Mouse (Mus musculus) CH12.LX (cell line): ENCODE measurements around the gene Cabp1.

ENCODE experiments used
- CTCF ChIP-seq, 2 experiments: IDR thresholded peaks in 1 of 2; conservative IDR thresholded peaks in 1 of 2; 2 replicates each; pipeline ENCODE4 v1.5.1; 2011 to 2012; ENCODE audit warnings: low read depth in 2 of 2, low read length in 2 of 2, improper control_type of control experiment in 1 of 2, inconsistent platforms in 1 of 2, mild to moderate bottlenecking in 1 of 2, moderate library complexity in 1 of 2
- E2F4 ChIP-seq: IDR thresholded peaks from 2 replicates; pipeline ENCODE4 v1.6.1; 2011; ENCODE audit warnings: low read depth, low read length, improper control_type of control experiment; ENCODE audit not compliant: insufficient replicate concordance
- ELF1 ChIP-seq: IDR thresholded peaks from 2 replicates; pipeline ENCODE4 v1.6.1; 2014; ENCODE audit warnings: low read depth, mild to moderate bottlenecking, inconsistent platforms, low read length, improper control_type of control experiment
- EP300 ChIP-seq: IDR thresholded peaks from 2 replicates; pipeline ENCODE4 v1.6.1; 2011; ENCODE audit warnings: low read length, improper control_type of control experiment
- GABPA ChIP-seq: IDR thresholded peaks from 2 replicates; pipeline ENCODE4 v1.6.1; 2012; ENCODE audit warnings: low read depth, low read length, improper control_type of control experiment, inconsistent platforms; ENCODE audit not compliant: insufficient replicate concordance
- IRF4 ChIP-seq: IDR thresholded peaks from 2 replicates; pipeline ENCODE4 v1.6.1; 2014; ENCODE audit warnings: low read depth, mild to moderate bottlenecking, inconsistent platforms, low read length, improper control_type of control experiment
- MAX ChIP-seq: IDR thresholded peaks from 2 replicates; pipeline ENCODE4 v1.6.1; 2011; ENCODE audit warnings: low read length, improper control_type of control experiment
- NELFE ChIP-seq: IDR thresholded peaks from 2 replicates; pipeline ENCODE4 v1.6.1; 2011; ENCODE audit warnings: low read depth, low read length, improper control_type of control experiment
- NRF1 ChIP-seq: IDR thresholded peaks from 2 replicates; pipeline ENCODE4 v1.6.1; 2014; ENCODE audit warnings: low read depth, mild to moderate bottlenecking, inconsistent platforms, low read length, improper control_type of control experiment, moderate library complexity
- POLR2AphosphoS2 ChIP-seq: IDR thresholded peaks from 2 replicates; pipeline ENCODE4 v1.6.1; 2011; ENCODE audit warnings: low read depth, low read length, improper control_type of control experiment
- RAD21 ChIP-seq: IDR thresholded peaks from 2 replicates; pipeline ENCODE4 v1.6.1; 2011; ENCODE audit warnings: low read depth, mild to moderate bottlenecking, low read length, improper control_type of control experiment, moderate library complexity

DNA sequence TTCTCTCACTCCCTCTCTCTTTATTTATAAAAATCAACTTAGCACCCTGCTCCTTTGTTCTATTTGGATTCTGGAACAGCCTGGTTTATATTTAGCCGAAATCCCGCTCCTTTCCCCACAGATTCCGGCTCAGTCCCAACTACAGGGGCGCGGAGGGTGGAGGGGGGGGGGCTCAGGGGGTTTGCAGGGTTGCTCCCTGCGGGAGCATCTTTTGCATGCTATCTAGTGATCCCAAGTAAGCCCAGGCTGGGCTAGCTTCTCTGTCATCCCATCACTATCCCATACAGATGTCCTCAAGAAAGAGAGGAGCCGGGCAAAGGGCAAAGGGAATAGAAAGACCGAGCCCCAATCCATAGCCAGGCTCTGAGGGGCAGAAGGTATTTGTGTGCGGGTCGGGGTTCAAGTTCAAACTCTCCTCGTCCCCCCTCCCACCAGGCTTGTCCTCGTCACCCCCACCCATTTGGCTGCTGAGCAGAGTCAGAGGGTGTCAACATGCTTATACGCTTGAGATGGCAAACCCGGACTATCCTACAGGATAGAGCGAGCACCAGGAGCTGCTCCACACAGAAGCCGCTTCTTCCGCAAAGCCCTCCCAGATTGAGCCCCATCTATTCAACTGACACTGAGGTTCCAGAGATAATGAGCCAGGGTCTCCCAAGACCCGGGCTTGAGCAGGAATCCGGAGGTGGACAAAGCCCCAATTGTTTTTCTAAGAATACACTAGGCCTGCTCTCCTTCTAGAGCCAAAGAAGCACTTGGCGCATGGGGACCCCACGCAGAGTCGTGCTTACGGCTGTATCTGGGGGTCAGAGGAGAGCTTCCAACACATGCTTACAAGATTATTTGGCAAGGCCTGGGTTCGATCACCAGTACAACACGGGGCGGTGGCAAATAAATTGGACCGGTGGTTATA, 21.3 kb upstream of the Cabp1 start:
- TF ChIP-seq CTCF (conservative IDR thresholded peaks at IDR 0.05 in 1 of 2, IDR thresholded peaks at IDR 0.05 in 1 of 2; ENCODE audit: low read depth in 2 of 2, low read length in 2 of 2) (no peak), ELF1 (no peak), NRF1 (no peak), RAD21 (no peak), NELFE (no peak), MAX (no peak), POLR2AphosphoS2 (no peak), IRF4 (no peak), EP300 (no peak), E2F4 (no peak), GABPA (no peak)
